Mouse (Mus musculus) CH12.LX (cell line): ENCODE results near the gene C1galt1c1. TPM values are rescaled to one million over a fixed set of nuclear protein-coding genes. Genes with fewer than 3 reads are reported as not detected.

Experiments
- DNase-seq: peaks from one replicate; pipeline ENCODE4 v3.0.0-alpha.2; 2013; ENCODE audit errors: extremely low read depth
- H3K27ac ChIP-seq: 2 replicates; pipeline ENCODE4 v1.5.1; 2012; ENCODE audit warnings: low read depth, mild to moderate bottlenecking, control low read depth, moderate library complexity; ENCODE audit not compliant: insufficient read depth
- H3K27me3 ChIP-seq: replicated peaks from 2 replicates; pipeline ENCODE3; 2012; ENCODE audit warnings: inconsistent platforms
- H3K36me3 ChIP-seq, 2 experiments: replicated peaks in 1 of 2; 2 replicates each; pipeline versions ENCODE3 to v1.6.1; 2012; ENCODE audit warnings: inconsistent platforms in 1 of 2, low read length in 1 of 2, mild to moderate bottlenecking in 1 of 2, mixed read lengths in 1 of 2, moderate library complexity in 1 of 2; ENCODE audit not compliant: control insufficient read depth in 1 of 2, insufficient read depth in 1 of 2
- H3K4me1 ChIP-seq, 2 experiments: 2 replicates each; pipeline ENCODE4 v1.6.1; 2012; ENCODE audit warnings: inconsistent platforms in 1 of 2, moderate library complexity in 1 of 2; ENCODE audit not compliant: insufficient read depth in 2 of 2, control insufficient read depth in 1 of 2
- H3K4me2 ChIP-seq: 2 replicates; pipeline ENCODE4 v1.6.1; 2012; ENCODE audit warnings: low read depth, mild to moderate bottlenecking, control low read depth; ENCODE audit not compliant: poor library complexity, insufficient read depth, severe bottlenecking
- H3K4me3 ChIP-seq, 3 experiments: fragments of 150-350 bp in 1 of 3; sonication (generic) in 1 of 3; replicated peaks in 1 of 3; 2 replicates each; pipeline versions ENCODE3 to v1.5.1; 2011 to 2012; ENCODE audit warnings: low read depth in 2 of 3, low read length in 2 of 3, mild to moderate bottlenecking in 2 of 3, moderate library complexity in 2 of 3, control low read depth in 1 of 3, improper control_type of control experiment in 1 of 3, inconsistent platforms in 1 of 3, mixed read lengths in 1 of 3; ENCODE audit not compliant: poor library complexity in 1 of 3
- H3K79me2 ChIP-seq: replicated peaks from 2 replicates; pipeline ENCODE4 v1.6.1; 2012; ENCODE audit warnings: mild to moderate bottlenecking, moderate library complexity; ENCODE audit not compliant: control insufficient read depth, poor library complexity, insufficient read depth, severe bottlenecking; ENCODE audit errors: extremely low read depth
- H3K9ac ChIP-seq: 2 replicates; pipeline ENCODE4 v1.6.1; 2012; ENCODE audit warnings: low read depth, mild to moderate bottlenecking, control low read depth, moderate library complexity; ENCODE audit not compliant: insufficient read depth
- H3K9me3 ChIP-seq: replicated peaks from 2 replicates; pipeline ENCODE3; 2012; ENCODE audit warnings: low read length, inconsistent platforms, mixed read lengths
- BHLHE40 ChIP-seq: IDR thresholded peaks from 2 replicates; pipeline ENCODE4 v1.6.1; 2011; ENCODE audit warnings: mild to moderate bottlenecking, low read depth, low read length, improper control_type of control experiment
- CHD1 ChIP-seq: IDR thresholded peaks from 2 replicates; pipeline ENCODE4 v1.6.1; 2012; ENCODE audit warnings: low read depth, low read length, improper control_type of control experiment, inconsistent platforms
- CHD2 ChIP-seq: IDR thresholded peaks from 2 replicates; pipeline ENCODE4 v1.6.1; 2011; ENCODE audit warnings: low read length, improper control_type of control experiment
- CTCF ChIP-seq, 2 experiments: IDR thresholded peaks in 1 of 2; conservative IDR thresholded peaks in 1 of 2; 2 replicates each; pipeline ENCODE4 v1.5.1; 2011 to 2012; ENCODE audit warnings: low read depth in 2 of 2, low read length in 2 of 2, improper control_type of control experiment in 1 of 2, inconsistent platforms in 1 of 2, mild to moderate bottlenecking in 1 of 2, moderate library complexity in 1 of 2
- E2F4 ChIP-seq: IDR thresholded peaks from 2 replicates; pipeline ENCODE4 v1.6.1; 2011; ENCODE audit warnings: low read depth, low read length, improper control_type of control experiment; ENCODE audit not compliant: insufficient replicate concordance
- ELF1 ChIP-seq: IDR thresholded peaks from 2 replicates; pipeline ENCODE4 v1.6.1; 2014; ENCODE audit warnings: low read depth, mild to moderate bottlenecking, inconsistent platforms, low read length, improper control_type of control experiment
- EP300 ChIP-seq: IDR thresholded peaks from 2 replicates; pipeline ENCODE4 v1.6.1; 2011; ENCODE audit warnings: low read length, improper control_type of control experiment
- HCFC1 ChIP-seq: IDR thresholded peaks from 2 replicates; pipeline ENCODE4 v1.6.1; 2012; ENCODE audit warnings: low read depth, mild to moderate bottlenecking, inconsistent platforms, low read length, improper control_type of control experiment
- JUND ChIP-seq: conservative IDR thresholded peaks from 2 replicates; pipeline ENCODE4 v1.6.1; 2011; ENCODE audit warnings: low read depth, low read length, improper control_type of control experiment
- KAT2A ChIP-seq: IDR thresholded peaks from 2 replicates; pipeline ENCODE4 v1.6.1; 2012; ENCODE audit warnings: low read length, improper control_type of control experiment, inconsistent platforms; ENCODE audit not compliant: insufficient replicate concordance
- MAX ChIP-seq: IDR thresholded peaks from 2 replicates; pipeline ENCODE4 v1.6.1; 2011; ENCODE audit warnings: low read length, improper control_type of control experiment
- MAZ ChIP-seq: IDR thresholded peaks from 2 replicates; pipeline ENCODE4 v1.6.1; 2012; ENCODE audit warnings: low read depth, mild to moderate bottlenecking, inconsistent platforms, low read length, improper control_type of control experiment, moderate library complexity
- MEF2A ChIP-seq: IDR thresholded peaks from 2 replicates; pipeline ENCODE4 v1.6.1; 2014; ENCODE audit warnings: low read depth, mild to moderate bottlenecking, inconsistent platforms, low read length, improper control_type of control experiment, borderline replicate concordance
- MXI1 ChIP-seq: IDR thresholded peaks from 2 replicates; pipeline ENCODE4 v1.6.1; 2011; ENCODE audit warnings: mild to moderate bottlenecking, low read depth, low read length, improper control_type of control experiment
- MYC ChIP-seq: IDR thresholded peaks from 2 replicates; pipeline ENCODE4 v1.6.1; 2011; ENCODE audit warnings: low read depth, mild to moderate bottlenecking, improper control_type of control experiment, low read length
- PAX5 ChIP-seq: IDR thresholded peaks from 2 replicates; pipeline ENCODE4 v1.6.1; 2012; ENCODE audit warnings: low read length, inconsistent platforms, mixed read lengths
- POLR2A ChIP-seq: IDR thresholded peaks from 2 replicates; pipeline ENCODE4 v1.6.1; 2011; ENCODE audit warnings: low read depth, mild to moderate bottlenecking, improper control_type of control experiment, low read length
- RAD21 ChIP-seq: IDR thresholded peaks from 2 replicates; pipeline ENCODE4 v1.6.1; 2011; ENCODE audit warnings: low read depth, mild to moderate bottlenecking, low read length, improper control_type of control experiment, moderate library complexity
- RCOR1 ChIP-seq: conservative IDR thresholded peaks from 2 replicates; pipeline ENCODE4 v1.6.1; 2012; ENCODE audit warnings: low read depth, mild to moderate bottlenecking, inconsistent platforms, low read length, improper control_type of control experiment
- SIN3A ChIP-seq: IDR thresholded peaks from 2 replicates; pipeline ENCODE4 v1.6.1; 2012; ENCODE audit warnings: low read length, improper control_type of control experiment, inconsistent platforms
- SMC3 ChIP-seq: IDR thresholded peaks from 2 replicates; pipeline ENCODE4 v1.6.1; 2011; ENCODE audit warnings: low read depth, low read length, improper control_type of control experiment
- TBP ChIP-seq: conservative IDR thresholded peaks from 2 replicates; pipeline ENCODE4 v1.6.1; 2011; ENCODE audit warnings: low read depth, low read length, improper control_type of control experiment
- ZC3H11A ChIP-seq: IDR thresholded peaks from 2 replicates; pipeline ENCODE4 v1.6.1; 2012; ENCODE audit warnings: low read depth, mild to moderate bottlenecking, inconsistent platforms, low read length, improper control_type of control experiment
- ZKSCAN1 ChIP-seq: IDR thresholded peaks from 2 replicates; pipeline ENCODE4 v1.6.1; 2012; ENCODE audit warnings: low read depth, inconsistent platforms, low read length, improper control_type of control experiment, borderline replicate concordance
- ZMIZ1 ChIP-seq: IDR thresholded peaks from 2 replicates; pipeline ENCODE4 v1.6.1; 2012; ENCODE audit warnings: low read depth, mild to moderate bottlenecking, inconsistent platforms, low read length, improper control_type of control experiment
- dilution Hi-C: fragments of 300-500 bp; cut with MboI; formaldehyde crosslinking; loops from 2 replicates; pipeline ENCODE4 v1.14.3; 2020; ENCODE audit warnings: low sequenced_read_pairs; ENCODE audit not compliant: extremely low pct_unique_long_range_greater_than_20kb, extremely low pct_ligation_motif_present
- in situ Hi-C: fragments of 300-500 bp; cut with MboI; formaldehyde crosslinking; loops from 3 replicates; pipeline ENCODE4 v1.14.3; 2019; ENCODE audit warnings: low sequenced_read_pairs, low pct_ligation_motif_present, low pct_unique_long_range_greater_than_20kb, mixed read lengths
- polyA plus RNA-seq: library from polyadenylated mRNA; unstranded; fragments of >175 nt; gene quantifications from 2 replicates; pipeline ENCODE4 v1.2.1, GENCODE M21; 2012; ENCODE audit warnings: low read depth; ENCODE audit not compliant: insufficient read length
- total RNA-seq, 2 experiments: library from RNA; depleted of rRNA; stranded (reverse); fragments of 300-350 nt in 1 of 2; fragments of >200 nt in 1 of 2; gene quantifications; 2 replicates each; pipeline ENCODE4 v1.2.3; 2012 to 2014

C1galt1c1 gene
- total and polyA plus RNA-seq, 3 experiments: 10.8 to 37.6 (median 12.0) TPM

DNA sequence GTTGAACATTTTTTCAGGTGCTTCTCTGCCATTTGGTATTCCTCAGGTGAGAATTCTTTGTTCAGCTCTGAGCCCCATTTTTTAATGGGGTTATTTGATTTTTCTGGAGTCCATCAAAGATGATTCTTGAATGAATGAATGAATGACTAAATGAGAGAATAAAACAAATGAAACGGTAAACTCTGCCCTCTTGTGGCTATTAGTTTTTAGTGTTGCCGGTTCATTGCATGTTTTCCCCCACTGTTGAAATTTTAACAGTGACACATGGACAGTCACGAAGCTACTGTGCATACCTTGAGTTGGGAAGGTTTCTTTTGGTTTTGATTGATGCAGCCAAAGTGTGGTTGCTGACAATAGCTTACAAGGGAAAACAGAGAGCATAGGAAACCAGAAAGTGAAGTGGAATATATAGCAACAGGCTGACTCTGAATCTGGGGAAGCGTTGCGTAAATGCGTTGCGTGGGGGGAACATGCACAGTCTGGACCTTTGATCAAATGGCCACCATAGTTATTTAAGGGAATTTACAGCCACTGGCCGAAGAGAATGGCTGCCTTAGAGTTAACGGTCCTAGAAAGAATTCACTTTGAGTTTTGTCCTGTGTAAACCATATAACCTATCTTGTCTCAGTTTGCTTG lies 15.6 kb upstream of the C1galt1c1 start:
- no peak for DNase-seq
- no peak overlapping the region for H3K4me2 ChIP-seq
- H3K4me3 ChIP-seq: no peak overlapping the region
- H3K9me3 ChIP-seq: no peaks in the 10 kb centered on the region
- no peaks in the 10 kb centered on the region for H3K36me3 ChIP-seq
- H3K27ac ChIP-seq: no peak overlapping the region
- in situ Hi-C loops (no loop called here), dilution Hi-C loops (no loop called here)
- no peaks in the 10 kb centered on the region for H3K4me1 ChIP-seq
- no peaks in the 10 kb centered on the region for H3K27me3 ChIP-seq
- H3K79me2 ChIP-seq: no peaks in the 10 kb centered on the region
- no peak overlapping the region for H3K9ac ChIP-seq
- TF ChIP-seq HCFC1 (no peak), RAD21 (peak; percentile 44), CTCF (conservative IDR thresholded peaks at IDR 0.05 in 1 of 2, IDR thresholded peaks at IDR 0.05 in 1 of 2; ENCODE audit: low read depth in 2 of 2, low read length in 2 of 2) (peak in 1 of 2 experiments; percentile 56; a peak in 2 of 4 replicates), POLR2A (no peak), CHD1 (no peak), E2F4 (no peak), SIN3A (no peak), MAX (no peak), KAT2A (no peak), TBP (no peak), MXI1 (no peak), ELF1 (no peak), BHLHE40 (no peak), RCOR1 (no peak), ZC3H11A (no peak), SMC3 (peak; percentile 28), MAZ (no peak), ZKSCAN1 (no peak), PAX5 (no peak), MEF2A (no peak), MYC (no peak)

GRCm38 (mm10) chrX:38642183-38642582 lies 7.3 kb upstream of the C1galt1c1 start:
- Histone ChIP-seq H3K9me3 (no peaks in the 10 kb centered on the region), H3K4me3 (no peak overlapping the region), H3K9ac (no peak overlapping the region), H3K36me3 (no peaks in the 10 kb centered on the region), H3K27me3 (no peaks in the 10 kb centered on the region), H3K27ac (no peak overlapping the region), H3K79me2 (no peaks in the 10 kb centered on the region), H3K4me2 (no peak overlapping the region), H3K4me1 (no peaks in the 10 kb centered on the region)
- in situ Hi-C loops: loop anchor here (10.0 kb wide), 1 partner anchor 137 kb away; no protein-coding TSS in a partner anchor
- dilution Hi-C loops: no loop called here
- TF ChIP-seq BHLHE40 (no peak), ZMIZ1 (no peak), JUND (no peak), MEF2A (no peak), CHD2 (no peak), EP300 (no peak)
- DNase-seq: no peak
